Mouse (Mus musculus): Measurements from ENCODE around the gene Rpgrip1l. TPM values are rescaled to one million over a fixed set of nuclear protein-coding genes. Genes with fewer than 3 reads are reported as not detected.

Gene Rpgrip1l
- polyA plus RNA-seq, 1 experiment from 2014 or later, result 2.6 TPM

GRCm38 (mm10) chr8:91188152-91188551 is 124.9 kb downstream of the Rpgrip1l start:
- no peak overlapping the region for H3K4me2 ChIP-seq (replicated peaks; ENCODE audit: low read depth)
- H3K27me3 ChIP-seq (replicated peaks; ENCODE audit: control insufficient read depth, insufficient read depth, low read length), result 0 out of 2 replicates have a peak, but pooled peaks cover 4% of the 10 kb centered on the region
- H3K27ac ChIP-seq (ENCODE audit: low read depth, low read length), result no peak overlapping the region
- H3K4me1 ChIP-seq (replicated peaks; ENCODE audit: control insufficient read depth, insufficient read depth, low read length), result no peaks in the 10 kb centered on the region
- no peaks in the 10 kb centered on the region for H3K36me3 ChIP-seq (ENCODE audit: control insufficient read depth, insufficient read depth)
- TF ChIP-seq CTCF (IDR thresholded peaks at IDR 0.05; ENCODE audit: low read depth), result no peak
- no peak overlapping the region for H3K9ac ChIP-seq (ENCODE audit: low read depth, low read length)
- H3K9me3 ChIP-seq (ENCODE audit: control insufficient read depth), result no peaks in the 10 kb centered on the region
- no peak for ATAC-seq
- 52% methylated on average over 11 of the region's 11 CpGs for WGBS
- no peak overlapping the region for H3K4me3 ChIP-seq (ENCODE audit: low read depth, low read length)

DNA sequence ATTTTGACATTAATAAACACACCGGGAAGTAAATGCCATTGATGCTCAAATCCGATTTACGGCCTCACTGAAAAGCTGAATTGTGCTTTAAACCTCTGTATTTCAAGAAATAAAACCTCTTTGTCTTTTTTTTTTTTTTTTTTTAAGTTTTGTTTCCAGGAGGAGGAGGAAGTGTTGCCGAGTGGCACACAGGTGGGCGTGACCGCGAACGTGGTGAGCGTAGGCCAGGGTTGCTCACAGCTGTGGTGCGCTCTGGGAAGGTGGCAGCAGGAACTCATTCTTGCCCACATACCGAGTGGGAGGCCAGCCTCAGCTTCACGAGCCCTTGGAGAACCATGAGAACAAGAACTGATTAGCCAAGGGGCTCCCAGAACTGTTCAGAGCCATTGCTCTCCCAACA is 126.7 kb downstream of the Rpgrip1l start:
- no peak for ATAC-seq
- no peak overlapping the region for H3K4me3 ChIP-seq (ENCODE audit: low read depth, low read length)
- no peak overlapping the region for H3K9ac ChIP-seq (ENCODE audit: low read depth, low read length)
- no peaks in the 10 kb centered on the region for H3K4me1 ChIP-seq (replicated peaks; ENCODE audit: control insufficient read depth, insufficient read depth, low read length)
- no peaks in the 10 kb centered on the region for H3K36me3 ChIP-seq (ENCODE audit: control insufficient read depth, insufficient read depth)
- H3K27ac ChIP-seq (ENCODE audit: low read depth, low read length), result no peak overlapping the region
- TF ChIP-seq CTCF (IDR thresholded peaks at IDR 0.05; ENCODE audit: low read depth), result no peak
- H3K9me3 ChIP-seq (ENCODE audit: control insufficient read depth), result no peaks in the 10 kb centered on the region
- WGBS, result 71% methylated on average over 12 of the region's 12 CpGs
- H3K4me2 ChIP-seq (replicated peaks; ENCODE audit: low read depth), result no peak overlapping the region
- H3K27me3 ChIP-seq (replicated peaks; ENCODE audit: control insufficient read depth, insufficient read depth, low read length), result 0 out of 2 replicates have a peak, but pooled peaks cover 4% of the 10 kb centered on the region

DNA sequence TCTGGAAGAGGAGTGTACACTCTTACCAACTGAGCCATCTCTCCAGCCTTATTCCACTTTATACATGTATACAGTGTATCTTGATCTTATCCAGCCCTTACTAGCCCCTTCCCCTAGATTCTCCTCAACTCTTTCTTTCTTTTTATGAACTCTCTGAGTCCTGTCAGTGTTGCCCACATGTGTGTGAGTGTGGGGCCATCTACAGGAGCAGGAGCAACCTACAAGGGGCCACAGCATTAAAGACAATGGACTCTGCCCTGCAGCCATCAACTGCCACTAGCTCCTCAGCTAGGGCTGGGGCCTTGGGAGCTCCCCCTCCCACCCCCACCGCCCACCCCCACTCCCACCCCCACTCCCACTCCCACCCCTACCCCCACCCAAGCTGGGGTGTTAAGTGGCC is 135.4 kb downstream of the Rpgrip1l start:
- H3K9me3 ChIP-seq (ENCODE audit: control insufficient read depth), result no peaks in the 10 kb centered on the region
- H3K27ac ChIP-seq (ENCODE audit: low read depth, low read length), result no peak overlapping the region

GRCm38 (mm10) chr8:91176176-91176575 is 136.9 kb downstream of the Rpgrip1l start:
- ATAC-seq, result no peak
- H3K27ac ChIP-seq (ENCODE audit: low read depth, low read length), result no peak overlapping the region
- no peak overlapping the region for H3K4me3 ChIP-seq (ENCODE audit: low read depth, low read length)
- H3K36me3 ChIP-seq (ENCODE audit: control insufficient read depth, insufficient read depth), result no peaks in the 10 kb centered on the region
- no peak for TF ChIP-seq CTCF (IDR thresholded peaks at IDR 0.05; ENCODE audit: low read depth)
- WGBS, result 69% methylated on average over 14 of the region's 14 CpGs
- H3K4me2 ChIP-seq (replicated peaks; ENCODE audit: low read depth), result no peak overlapping the region
- H3K4me1 ChIP-seq (replicated peaks; ENCODE audit: control insufficient read depth, insufficient read depth, low read length), result no peaks in the 10 kb centered on the region
- H3K9ac ChIP-seq (ENCODE audit: low read depth, low read length), result no peak overlapping the region
- H3K9me3 ChIP-seq (ENCODE audit: control insufficient read depth), result no peaks in the 10 kb centered on the region
- H3K27me3 ChIP-seq (replicated peaks; ENCODE audit: control insufficient read depth, insufficient read depth, low read length), result no peaks in the 10 kb centered on the region; the same call in 1 of the 2 replicates

More for the DNA sequence above, 135.4 kb downstream of the Rpgrip1l start:
- 22% methylated on average over 1 of the region's 1 CpGs for WGBS
- Histone ChIP-seq H3K27me3 (replicated peaks; ENCODE audit: control insufficient read depth, insufficient read depth, low read length) (no peaks in the 10 kb centered on the region; the same call in 1 of the 2 replicates), H3K4me2 (replicated peaks; ENCODE audit: low read depth) (no peak overlapping the region), H3K36me3 (ENCODE audit: control insufficient read depth, insufficient read depth) (no peaks in the 10 kb centered on the region), H3K4me1 (replicated peaks; ENCODE audit: control insufficient read depth, insufficient read depth, low read length) (no peaks in the 10 kb centered on the region), H3K9ac (ENCODE audit: low read depth, low read length) (no peak overlapping the region), H3K4me3 (ENCODE audit: low read depth, low read length) (no peak overlapping the region)
- peak; percentile 52 for TF ChIP-seq CTCF (IDR thresholded peaks at IDR 0.05; ENCODE audit: low read depth)
- no peak for ATAC-seq

GRCm38 (mm10) chr8:91171605-91172004 is 141.5 kb downstream of the Rpgrip1l start:
- 56% methylated on average over 13 of the region's 13 CpGs for WGBS
- Histone ChIP-seq H3K27me3 (replicated peaks; ENCODE audit: control insufficient read depth, insufficient read depth, low read length) (no peaks in the 10 kb centered on the region), H3K4me3 (ENCODE audit: low read depth, low read length) (no peak overlapping the region), H3K9ac (ENCODE audit: low read depth, low read length) (no peak overlapping the region), H3K9me3 (ENCODE audit: control insufficient read depth) (no peaks in the 10 kb centered on the region), H3K4me1 (replicated peaks; ENCODE audit: control insufficient read depth, insufficient read depth, low read length) (no peaks in the 10 kb centered on the region), H3K36me3 (ENCODE audit: control insufficient read depth, insufficient read depth) (no peaks in the 10 kb centered on the region), H3K27ac (ENCODE audit: low read depth, low read length) (no peak overlapping the region), H3K4me2 (replicated peaks; ENCODE audit: low read depth) (no peak overlapping the region)
- no peak for ATAC-seq
- no peak for TF ChIP-seq CTCF (IDR thresholded peaks at IDR 0.05; ENCODE audit: low read depth)

GRCm38 (mm10) chr8:91170914-91171313 is 142.1 kb downstream of the Rpgrip1l start:
- H3K36me3 ChIP-seq (ENCODE audit: control insufficient read depth, insufficient read depth), result no peaks in the 10 kb centered on the region
- H3K27me3 ChIP-seq (replicated peaks; ENCODE audit: control insufficient read depth, insufficient read depth, low read length), result no peaks in the 10 kb centered on the region
- no peak overlapping the region for H3K4me2 ChIP-seq (replicated peaks; ENCODE audit: low read depth)
- H3K9ac ChIP-seq (ENCODE audit: low read depth, low read length), result no peak overlapping the region
- no peak overlapping the region for H3K4me3 ChIP-seq (ENCODE audit: low read depth, low read length)
- TF ChIP-seq CTCF (IDR thresholded peaks at IDR 0.05; ENCODE audit: low read depth), result no peak
- no peaks in the 10 kb centered on the region for H3K4me1 ChIP-seq (replicated peaks; ENCODE audit: control insufficient read depth, insufficient read depth, low read length)
- no peak for ATAC-seq
- WGBS, result 36% methylated on average over 14 of the region's 14 CpGs
- no peak overlapping the region for H3K27ac ChIP-seq (ENCODE audit: low read depth, low read length)
- H3K9me3 ChIP-seq (ENCODE audit: control insufficient read depth), result no peaks in the 10 kb centered on the region

DNA sequence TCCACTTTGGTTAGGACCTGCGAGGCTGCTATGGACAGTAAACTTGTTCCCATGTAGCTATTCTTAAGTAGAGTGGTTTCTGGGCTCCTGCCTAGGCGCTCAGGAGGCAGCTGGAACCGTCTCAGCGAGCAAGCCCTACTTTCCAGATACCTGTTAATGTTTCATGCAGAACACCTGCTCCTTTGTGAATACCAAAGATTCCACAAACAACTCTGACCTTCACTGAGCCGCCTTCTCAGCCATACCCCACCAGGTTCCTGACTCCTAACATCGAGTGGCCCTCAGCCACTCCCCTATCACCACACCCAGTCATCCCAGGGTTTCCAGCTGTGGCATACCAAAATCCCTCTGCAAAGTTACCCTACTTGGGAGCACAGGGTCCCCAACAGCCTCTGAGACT is 142.9 kb downstream of the Rpgrip1l start:
- no peak overlapping the region for H3K9ac ChIP-seq (ENCODE audit: low read depth, low read length)
- 52% methylated on average over 6 of the region's 6 CpGs for whole genome bisulfite sequencing
- H3K4me1 ChIP-seq (replicated peaks; ENCODE audit: control insufficient read depth, insufficient read depth, low read length), result no peaks in the 10 kb centered on the region
- no peak overlapping the region for H3K4me3 ChIP-seq (ENCODE audit: low read depth, low read length)
- no peak overlapping the region for H3K27ac ChIP-seq (ENCODE audit: low read depth, low read length)
- H3K9me3 ChIP-seq (ENCODE audit: control insufficient read depth), result no peaks in the 10 kb centered on the region
- H3K27me3 ChIP-seq (replicated peaks; ENCODE audit: control insufficient read depth, insufficient read depth, low read length), result no peaks in the 10 kb centered on the region
- ATAC-seq, result no peak
- no peak for TF ChIP-seq CTCF (IDR thresholded peaks at IDR 0.05; ENCODE audit: low read depth)
- no peaks in the 10 kb centered on the region for H3K36me3 ChIP-seq (ENCODE audit: control insufficient read depth, insufficient read depth)
- H3K4me2 ChIP-seq (replicated peaks; ENCODE audit: low read depth), result no peak overlapping the region

Other genes with a start within 250 kb of the Rpgrip1l start
- 6.5 and 7.3 TPM in 2 replicates for gene Rbl2, start 243.2 kb downstream of the Rpgrip1l start, polyA plus RNA-seq (2015; fragmentation: Nextera tagmentation; extraction: Ambion mirVana)
- gene Aktip, start 113.3 kb downstream of the Rpgrip1l start, polyA plus RNA-seq (2015; fragmentation: Nextera tagmentation; extraction: Ambion mirVana), result 29.1 and 29.9 TPM in 2 replicates
- 21.7 and 22.7 TPM in 2 replicates for gene Fto, start 263 bp upstream of the Rpgrip1l start, polyA plus RNA-seq (2015; fragmentation: Nextera tagmentation; extraction: Ambion mirVana)